Mouse (Mus musculus) adrenal gland, postnatal 10 days (tissue): Measurements from ENCODE around the gene Rita1. TPM values are rescaled to one million over a fixed set of nuclear protein-coding genes. Genes with fewer than 3 reads are reported as not detected.
A peak's percentile ranks its signal among the peaks of the same experiment; 100 is the strongest.

Source experiments
- DNase-seq: peaks from one replicate; pipeline ENCODE4 v3.0.0; 2021; ENCODE audit warnings: mixed read lengths
- long read RNA-seq, 2 experiments: library from polyadenylated mRNA; stranded (forward); transcript quantifications; one replicate each; pipeline ENCODE4 v2.0.0; 2021
- total RNA-seq, 2 experiments: library from RNA; stranded (reverse); gene quantifications; 2 replicates each; pipeline ENCODE4 v1.2.3; 2021

The Rita1 gene
- total RNA-seq: 10 to 100 TPM; 12.9 to 17.4 TPM
- long read RNA-seq, experiment 1, transcript Rita1-201 (3 exons, 1,573 nt): major isoform, 8 of 20 reads
- long read RNA-seq, experiment 1, partial matches to known transcripts: 4 of 20 reads
- long read RNA-seq, experiment 1, other reads (novel, unspliced or antisense): 4 of 20 reads
- long read RNA-seq, experiment 2, transcript Rita1-201 (3 exons, 1,573 nt): major isoform, 8 of 14 reads
- long read RNA-seq, experiment 2, partial matches to known transcripts: 1 of 14 reads
- long read RNA-seq, experiment 2, other reads (novel, unspliced or antisense): 3 of 14 reads

- peak; percentile 97 for DNase-seq
These were observed at the start of gene Rita1, which contains the start of gene Ddx54 for GRCm38 (mm10) chr5:120612442-120612821. Gene Rita1 (minus strand): TSS chr5:120612589. Gene Ddx54 (plus strand): TSS chr5:120612739.

GRCm38 (mm10) chr5:120660816-120661215, 48.4 kb upstream of the Rita1 start:
- DNase-seq: no peak

- DNase-seq: no peak
These were observed 43.9 kb upstream of the Rita1 start for GRCm38 (mm10) chr5:120656281-120656751.

- no peak for DNase-seq
These were observed 41.5 kb upstream of the Rita1 start for GRCm38 (mm10) chr5:120653873-120654272.

- no peak for DNase-seq
These were observed 40.7 kb upstream of the Rita1 start for GRCm38 (mm10) chr5:120652915-120653701.

- no peak for DNase-seq
These were observed 38.8 kb upstream of the Rita1 start for GRCm38 (mm10) chr5:120651230-120651629.

- DNase-seq: no peak
These were observed 37.5 kb upstream of the Rita1 start for GRCm38 (mm10) chr5:120649938-120650337.

GRCm38 (mm10) chr5:120649374-120649933, 37.1 kb upstream of the Rita1 start:
- DNase-seq: no peak

GRCm38 (mm10) chr5:120648569-120649373, 36.4 kb upstream of the Rita1 start, which contains the start of gene Rasal1:
Gene Rasal1 (plus strand): TSS chr5:120648812.
- DNase-seq: peak; percentile 82

- no peak for DNase-seq
These were observed 35.6 kb upstream of the Rita1 start for GRCm38 (mm10) chr5:120647814-120648491.

GRCm38 (mm10) chr5:120647361-120647760, 35.0 kb upstream of the Rita1 start:
- no peak for DNase-seq

GRCm38 (mm10) chr5:120645851-120646250, 33.5 kb upstream of the Rita1 start:
- DNase-seq: peak; percentile 68

- DNase-seq: peak; percentile 67
These were observed 31.8 kb upstream of the Rita1 start for GRCm38 (mm10) chr5:120644227-120644626.

- peak; percentile 81 for DNase-seq
These were observed 31.1 kb upstream of the Rita1 start for GRCm38 (mm10) chr5:120643365-120644085.

GRCm38 (mm10) chr5:120640094-120640493, 27.7 kb upstream of the Rita1 start:
- no peak for DNase-seq

- no peak for DNase-seq
These were observed 23.2 kb upstream of the Rita1 start for GRCm38 (mm10) chr5:120635633-120636032.

- DNase-seq: no peak
These were observed 22.5 kb upstream of the Rita1 start for GRCm38 (mm10) chr5:120634860-120635259.

GRCm38 (mm10) chr5:120634131-120634530, 21.7 kb upstream of the Rita1 start, which contains the start of gene Cfap73:
Gene Cfap73 (minus strand): TSS chr5:120634235.
- peak; percentile 67 for DNase-seq

GRCm38 (mm10) chr5:120631892-120632291, 19.5 kb upstream of the Rita1 start:
- DNase-seq: no peak

- peak; percentile 36 for DNase-seq
These were observed 18.7 kb upstream of the Rita1 start for GRCm38 (mm10) chr5:120631128-120631527.

GRCm38 (mm10) chr5:120628624-120629023, 16.2 kb upstream of the Rita1 start:
- DNase-seq: peak; percentile 41
